Mouse (Mus musculus) adrenal gland, postnatal 10 days (tissue): ENCODE measurements around the gene Tcea3. TPM values are rescaled to one million over a fixed set of nuclear protein-coding genes. Genes with fewer than 3 reads are reported as not detected.
A peak's percentile ranks its signal among the peaks of the same experiment; 100 is the strongest.

Source experiments
- DNase-seq: peaks from one replicate; pipeline ENCODE4 v3.0.0; 2021; ENCODE audit warnings: mixed read lengths
- total RNA-seq, 2 experiments: library from RNA; stranded (reverse); gene quantifications; 2 replicates each; pipeline ENCODE4 v1.2.3; 2021

Tcea3 gene
- total RNA-seq, 2 experiments from 2014 or later, result 15.1 to 22.7 TPM

DNA sequence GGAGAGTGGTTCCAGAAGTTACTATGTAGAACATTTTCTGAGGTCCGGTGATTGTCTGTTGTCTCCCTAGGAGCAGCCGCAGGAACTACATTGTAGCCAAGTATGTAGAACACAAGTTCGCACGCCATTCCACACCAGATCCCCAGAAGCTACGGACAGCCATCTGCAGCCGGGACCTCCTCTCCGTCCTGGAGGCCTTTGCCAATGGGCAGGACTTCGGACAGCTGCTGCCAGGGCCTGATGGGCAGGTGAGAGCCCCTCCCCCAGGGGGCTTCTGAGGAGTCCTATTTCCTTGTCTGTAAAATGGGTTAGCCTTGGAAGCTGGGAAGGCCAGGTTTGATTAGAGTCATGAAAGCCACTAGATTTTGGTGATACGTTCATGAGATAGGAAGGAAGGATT lies 8.4 kb upstream of the Tcea3 start:
- DNase-seq, result no peak

DNA sequence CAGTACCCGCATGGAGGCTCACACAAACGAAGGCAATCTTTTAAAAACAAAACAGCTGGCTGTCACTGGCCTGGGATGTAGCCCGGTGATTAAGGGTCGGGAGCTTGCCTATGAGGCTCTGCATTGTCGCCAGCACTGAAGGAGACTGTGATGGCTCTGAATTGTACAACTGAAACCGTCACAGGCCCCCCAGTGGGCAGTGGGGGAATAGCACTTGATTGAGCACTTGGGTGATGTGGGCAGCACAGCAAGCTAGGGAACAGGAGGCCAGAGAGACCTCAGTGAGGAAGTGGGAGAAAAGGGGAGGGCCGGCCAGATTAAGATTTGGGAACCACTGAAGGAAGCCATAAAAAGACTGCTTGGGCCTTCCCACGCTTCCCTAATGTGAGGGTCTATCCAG lies 7.9 kb upstream of the Tcea3 start:
- peak; percentile 90 for DNase-seq

DNA sequence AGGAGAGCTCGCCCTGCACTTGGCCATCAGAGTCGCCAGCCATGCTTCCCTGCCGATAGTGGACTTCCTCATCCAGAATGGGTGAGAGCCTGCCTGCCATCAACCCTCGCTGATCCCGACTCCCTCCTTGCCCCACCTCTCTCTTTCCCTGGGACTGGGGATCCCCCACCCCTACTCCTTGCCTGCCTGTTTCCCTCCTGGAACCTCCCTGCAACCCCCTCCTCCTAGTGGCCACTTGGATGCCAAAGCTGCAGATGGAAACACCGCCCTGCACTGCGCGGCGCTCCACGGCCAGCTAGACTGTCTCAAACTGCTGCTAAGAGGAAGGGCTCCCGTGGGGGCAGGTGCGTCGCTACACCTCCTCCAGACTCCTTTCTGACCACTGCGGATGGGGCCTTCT lies 7.4 kb upstream of the Tcea3 start:
- DNase-seq, result no peak

DNA sequence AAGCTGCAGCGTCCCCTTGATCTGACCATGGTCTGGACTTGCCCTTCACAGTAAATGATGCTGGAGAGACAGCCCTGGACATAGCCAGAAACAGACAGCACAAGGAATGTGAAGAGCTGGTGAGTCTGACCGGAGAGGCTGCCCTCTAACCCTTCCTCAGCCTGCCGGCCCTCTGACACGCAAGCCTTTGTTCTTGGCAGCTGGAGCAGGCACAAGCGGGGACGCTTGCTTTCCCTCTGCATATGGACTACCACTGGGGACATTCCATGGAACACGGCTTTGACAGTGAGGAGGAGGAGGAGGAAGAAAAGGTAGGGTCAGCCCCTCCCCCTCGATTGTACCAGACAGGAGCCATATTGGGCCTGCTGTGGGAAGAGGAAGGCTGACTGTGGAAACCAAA lies 6.6 kb upstream of the Tcea3 start:
- no peak for DNase-seq

DNA sequence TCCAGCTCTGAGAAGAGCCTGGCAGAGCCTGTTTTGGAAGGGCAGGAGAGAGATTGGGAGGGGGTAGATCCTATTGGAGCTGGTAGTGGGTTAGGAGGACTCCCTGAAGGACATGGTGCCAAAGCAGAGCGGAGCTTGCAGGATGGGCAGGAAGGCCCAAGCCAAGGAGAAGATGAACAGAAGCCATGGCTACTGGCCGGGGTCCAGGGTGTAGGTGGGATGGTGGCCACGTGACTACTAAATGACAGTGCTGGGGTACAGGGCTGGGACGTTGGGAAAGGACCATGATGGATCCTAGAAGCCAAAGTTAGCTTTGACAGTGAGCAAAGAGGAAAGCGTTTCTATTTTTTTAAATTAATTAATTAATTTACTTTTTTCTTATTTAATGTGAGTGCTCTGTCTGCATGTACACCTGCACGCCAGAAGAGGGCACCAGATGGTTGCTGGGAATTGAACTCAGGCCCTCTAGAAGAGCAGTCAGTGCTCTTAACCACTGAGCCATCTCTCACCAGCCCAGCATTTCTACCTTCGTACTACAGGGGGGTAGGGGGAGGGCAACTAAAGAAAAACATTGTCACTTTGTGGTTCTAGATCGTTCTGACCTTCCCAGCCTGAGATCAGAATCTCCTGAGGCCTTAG lies 5.3 kb upstream of the Tcea3 start:
- no peak for DNase-seq

DNA sequence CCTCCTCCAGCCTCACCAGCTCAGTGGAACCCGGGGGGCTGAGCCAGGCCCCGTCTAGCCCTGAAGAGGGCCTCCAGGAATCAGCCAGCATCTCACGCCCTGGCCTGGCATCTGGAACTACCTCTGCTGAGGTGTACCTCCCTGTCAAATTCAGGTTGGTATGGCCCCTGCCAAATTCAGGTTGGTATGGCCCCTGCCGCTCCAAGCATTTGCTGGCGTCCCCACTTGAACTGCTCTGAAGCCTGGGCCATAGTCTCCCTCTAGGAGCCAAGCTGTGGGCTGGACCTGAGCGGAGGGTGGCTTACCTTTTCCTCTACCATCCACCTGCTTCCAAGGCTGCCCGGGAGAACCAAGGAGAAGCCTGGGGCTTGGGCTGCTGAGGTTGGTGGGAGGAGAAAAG lies 4.8 kb upstream of the Tcea3 start:
- DNase-seq, result no peak

DNA sequence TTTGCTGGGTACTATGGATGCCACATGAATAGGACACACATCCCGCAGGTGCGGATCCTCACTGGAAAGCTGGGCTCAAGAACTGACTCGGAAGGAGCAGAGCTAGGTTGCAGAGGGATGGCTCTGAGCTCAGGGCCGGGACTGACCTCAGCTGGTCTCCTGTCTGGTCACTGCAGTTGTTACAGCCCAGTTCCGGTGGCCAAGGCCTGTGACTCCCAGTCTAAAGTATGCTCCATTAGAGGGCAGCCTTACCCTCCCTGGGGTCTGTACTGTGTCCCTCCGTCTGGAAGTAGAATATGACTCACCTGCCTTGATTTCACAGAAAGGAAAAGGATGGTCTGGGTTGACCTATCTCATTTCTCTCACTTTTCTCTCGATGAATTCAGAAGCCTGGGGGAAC lies 3.3 kb upstream of the Tcea3 start:
- DNase-seq, result no peak

DNA sequence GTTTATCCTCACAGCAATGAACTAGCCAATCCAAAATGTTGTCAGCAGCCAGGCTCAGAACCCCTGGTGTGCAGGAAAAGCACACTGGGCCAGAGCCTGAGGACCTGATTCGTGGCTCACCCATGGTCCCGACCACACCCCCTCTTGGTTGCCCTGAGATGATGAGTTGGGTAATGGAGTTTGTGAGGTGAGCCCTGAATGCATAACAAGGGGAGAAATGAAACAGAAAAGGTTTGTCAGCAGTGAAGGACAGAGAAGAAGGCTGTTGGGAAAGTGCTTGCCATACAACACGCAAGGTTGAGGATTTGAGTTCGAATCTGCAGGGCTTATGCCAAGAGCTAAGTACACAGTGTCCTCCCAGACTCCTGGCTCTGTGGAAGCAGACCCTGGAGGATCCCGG lies 1.8 kb upstream of the Tcea3 start:
- no peak for DNase-seq

DNA sequence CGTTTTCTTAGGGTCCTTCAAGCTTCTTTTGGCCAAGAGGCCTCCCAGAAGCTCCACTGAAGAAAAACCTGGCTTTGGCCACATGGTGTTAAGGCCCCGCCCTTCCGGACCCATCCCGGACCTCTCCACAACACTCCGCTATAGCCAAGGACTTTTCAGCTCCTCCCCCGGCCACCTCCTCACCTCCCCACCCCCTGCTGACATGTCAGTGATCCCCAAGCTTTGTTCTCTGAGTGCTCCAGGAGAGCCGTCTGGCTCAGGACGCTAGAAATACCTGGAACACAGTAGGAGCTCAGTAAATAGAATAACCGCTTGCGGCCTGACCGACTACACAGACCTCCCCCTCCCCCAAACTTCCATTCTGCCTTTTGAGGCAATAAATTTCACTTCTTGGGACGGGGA lies 960 bp upstream of the Tcea3 start:
- DNase-seq, result no peak

DNA sequence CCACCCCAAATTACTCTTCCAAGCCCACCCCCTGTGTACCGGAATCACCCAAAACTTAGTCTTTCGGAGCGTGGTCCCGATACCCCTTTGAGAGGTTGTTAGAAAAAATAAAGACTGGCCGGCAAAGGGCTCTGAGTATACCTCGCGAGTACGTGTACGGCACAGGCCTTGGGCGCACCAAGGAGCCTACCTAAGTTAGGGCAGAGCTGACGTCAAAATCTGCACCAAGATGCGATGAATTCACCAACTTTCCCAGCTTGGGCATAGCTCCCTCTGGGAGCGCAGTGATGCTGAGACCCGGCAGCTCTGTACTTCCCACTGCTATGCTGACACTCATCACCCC lies 172 bp upstream of the Tcea3 start:
- no peak for DNase-seq

DNA sequence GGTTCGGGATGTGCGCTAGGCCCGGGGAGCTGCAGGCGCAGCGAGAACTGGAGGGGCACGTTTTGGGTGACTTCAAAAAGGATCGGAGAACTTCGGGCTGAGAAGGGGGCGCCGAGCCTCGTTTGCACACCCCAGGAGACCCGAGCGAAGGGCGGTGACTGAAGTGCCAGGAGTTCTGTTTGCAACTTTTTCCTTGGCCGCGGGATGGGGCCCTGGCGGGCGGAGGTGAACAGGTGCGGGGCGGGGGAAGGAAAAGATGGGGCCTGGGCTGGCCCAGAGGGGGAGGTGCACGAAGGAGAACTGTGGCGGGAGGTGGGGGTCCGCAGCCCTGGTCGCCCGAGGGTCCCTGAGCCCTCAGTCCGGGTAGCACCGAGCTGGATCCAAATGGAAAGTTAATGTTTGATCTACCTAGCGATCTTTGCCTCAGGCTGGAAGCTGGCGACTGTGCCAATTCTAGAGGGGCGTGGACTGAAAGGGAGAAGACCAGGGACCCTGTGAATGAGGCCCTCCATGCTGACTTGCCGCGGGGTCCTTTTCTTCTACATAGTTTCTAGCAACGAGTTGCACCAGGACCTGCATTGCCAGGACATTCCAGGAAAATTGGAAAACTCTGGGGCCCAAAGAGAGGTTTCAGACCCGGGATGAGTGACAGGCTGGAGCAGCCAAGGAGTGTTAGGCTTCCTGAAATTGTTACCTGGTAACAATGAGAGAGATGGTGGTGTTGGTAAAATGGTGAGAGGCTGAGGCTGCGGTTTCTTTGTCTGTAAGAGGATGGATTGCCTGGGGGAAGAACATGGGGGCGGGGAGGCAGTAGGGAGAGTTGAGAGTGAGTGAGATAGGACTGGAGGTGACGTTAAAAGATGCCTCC lies 1.2 kb downstream of the Tcea3 start:
- peak; percentile 25 for DNase-seq

DNA sequence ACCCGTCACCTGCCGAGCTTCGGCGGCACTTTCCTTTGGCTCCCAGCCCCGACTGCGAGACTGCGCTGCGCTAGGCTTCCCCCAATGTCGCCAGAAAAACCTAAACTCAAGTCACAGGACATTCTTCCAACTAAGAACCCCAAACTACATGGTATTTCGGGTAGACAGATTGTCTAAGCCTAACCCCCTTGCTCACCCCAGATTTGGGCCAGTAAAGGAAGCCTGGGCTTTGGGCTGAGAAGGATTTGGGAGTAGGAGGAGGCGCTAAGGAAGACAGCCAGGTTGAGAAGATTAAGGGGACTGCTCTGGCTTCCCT lies 1.8 kb downstream of the Tcea3 start:
- no peak for DNase-seq

DNA sequence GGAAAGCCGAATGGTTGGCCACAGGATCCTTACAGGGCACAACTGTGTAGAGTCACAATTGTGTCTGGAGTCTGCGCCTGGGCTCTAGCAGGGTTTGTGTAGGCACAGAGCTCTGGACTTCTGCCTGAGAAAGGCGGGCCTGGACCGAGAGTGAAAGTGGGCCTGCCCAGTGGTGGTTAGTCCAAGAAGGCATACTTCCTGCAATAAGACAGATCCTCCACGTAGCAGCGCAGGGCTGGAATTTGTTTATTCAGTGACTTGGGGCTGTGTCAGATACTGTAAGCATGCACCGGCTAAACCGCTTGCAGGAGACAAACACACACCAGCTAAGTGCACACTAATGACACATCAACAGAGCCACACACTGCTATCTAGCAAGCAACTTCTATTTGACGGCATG lies 2.3 kb downstream of the Tcea3 start:
- peak; percentile 63 for DNase-seq

DNA sequence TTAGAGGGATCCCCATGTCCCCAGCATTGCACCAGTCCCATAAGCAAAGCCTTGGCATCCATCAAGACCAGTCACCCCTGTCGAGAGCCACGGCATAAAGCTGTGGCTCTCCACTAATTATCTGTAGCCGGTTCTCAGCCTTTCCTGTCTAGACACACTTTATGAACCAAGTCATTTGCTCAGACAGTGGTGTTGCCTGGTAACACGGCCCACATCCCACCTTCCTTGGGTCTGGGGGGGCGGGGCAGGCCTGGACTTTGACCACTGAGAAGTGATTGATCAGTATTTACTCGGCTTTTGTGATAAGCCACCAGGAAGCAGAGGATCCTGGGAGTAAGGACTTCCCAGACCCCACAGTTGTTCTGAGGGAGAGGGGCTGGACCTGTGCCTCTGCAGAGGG lies 8.4 kb downstream of the Tcea3 start:
- no peak for DNase-seq

DNA sequence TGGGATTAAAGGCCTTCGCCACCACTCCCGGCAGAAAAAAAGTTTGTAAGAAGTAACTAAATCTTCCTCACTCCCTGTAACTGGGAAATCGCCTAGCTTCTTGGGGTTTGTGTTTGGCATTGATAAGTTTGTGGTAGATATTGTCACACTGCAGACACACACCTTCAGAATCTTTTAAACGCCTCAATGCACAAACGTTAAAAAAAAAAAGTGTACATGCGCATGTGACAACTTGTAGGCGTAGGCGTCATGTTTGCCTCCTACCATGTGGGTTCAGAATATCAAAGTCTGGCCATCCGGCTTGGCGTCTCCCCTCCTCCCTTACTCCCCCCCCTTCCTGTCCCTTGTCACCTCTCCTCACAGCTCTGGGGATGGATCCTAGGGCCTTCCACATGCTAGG lies 9.2 kb downstream of the Tcea3 start:
- no peak for DNase-seq

DNA sequence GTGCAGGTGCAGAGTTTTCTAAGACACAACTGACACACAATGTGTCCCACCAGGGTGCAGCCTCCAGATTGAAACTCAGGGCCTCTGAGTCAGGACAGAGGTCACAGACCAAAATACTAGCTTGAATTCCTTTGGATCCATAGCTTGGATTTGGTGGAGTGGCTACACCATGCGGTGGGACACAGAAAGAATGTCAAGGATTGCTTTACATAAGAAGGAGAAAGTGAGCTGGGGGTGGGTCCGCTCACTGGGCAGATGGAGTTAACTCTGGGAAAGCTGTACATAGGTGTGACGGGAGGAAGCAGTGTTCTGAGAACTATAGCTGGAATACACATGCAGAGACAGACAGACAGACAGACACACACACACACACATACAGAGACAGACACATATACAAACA lies 12.4 kb downstream of the Tcea3 start:
- no peak for DNase-seq

DNA sequence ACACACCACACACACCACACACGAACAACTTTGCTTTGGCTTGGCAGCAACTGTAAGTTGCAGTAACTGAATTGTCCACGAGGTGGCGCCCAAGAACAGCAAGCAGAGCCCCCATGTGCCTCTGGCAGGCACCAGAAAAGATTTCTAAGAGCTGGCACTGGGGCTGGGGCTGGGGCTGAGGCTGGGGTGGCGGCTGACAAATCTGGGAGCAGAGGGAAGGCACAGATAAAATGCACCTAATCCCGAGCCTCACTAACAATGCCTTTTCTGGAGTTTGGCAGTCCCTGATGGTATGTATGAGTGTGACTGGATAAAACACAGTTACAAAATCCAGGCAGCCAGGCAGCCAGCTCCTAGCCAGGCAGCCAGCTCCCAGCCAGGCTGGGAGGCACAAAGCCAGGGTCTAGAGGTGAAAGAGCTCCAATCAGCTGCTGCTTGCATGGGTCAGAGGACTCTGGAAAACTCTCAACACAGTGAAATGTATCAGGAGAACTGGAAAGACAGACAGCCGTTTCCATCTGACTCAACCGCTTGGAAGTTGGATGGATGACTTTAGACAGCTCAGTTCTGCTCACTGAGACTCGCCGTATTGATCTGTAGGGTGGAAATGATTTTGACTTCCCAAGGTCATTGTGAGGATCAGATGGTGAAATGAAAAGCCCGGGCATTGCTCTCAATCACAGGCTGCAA lies 13.1 kb downstream of the Tcea3 start:
- peak; percentile 91 for DNase-seq

DNA sequence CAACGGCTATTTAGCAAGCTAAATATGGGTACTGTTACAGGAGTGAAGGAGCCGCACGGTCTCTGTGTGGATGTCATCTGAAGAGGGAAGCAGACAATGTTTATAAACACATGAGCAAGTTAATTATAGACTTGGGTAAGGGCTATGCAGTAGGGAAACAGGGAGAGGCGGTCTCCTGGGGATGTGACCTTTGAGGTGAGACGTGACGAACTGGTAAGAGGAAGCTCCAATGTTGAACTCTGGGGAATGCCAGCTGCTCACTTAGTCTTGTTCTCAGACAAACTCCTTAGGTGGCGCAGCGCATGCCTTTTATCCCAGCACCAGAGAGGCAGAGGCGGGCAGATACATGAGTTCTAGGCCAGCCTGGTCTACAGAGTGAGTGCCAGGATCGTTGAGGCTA lies 14.4 kb downstream of the Tcea3 start:
- no peak for DNase-seq

DNA sequence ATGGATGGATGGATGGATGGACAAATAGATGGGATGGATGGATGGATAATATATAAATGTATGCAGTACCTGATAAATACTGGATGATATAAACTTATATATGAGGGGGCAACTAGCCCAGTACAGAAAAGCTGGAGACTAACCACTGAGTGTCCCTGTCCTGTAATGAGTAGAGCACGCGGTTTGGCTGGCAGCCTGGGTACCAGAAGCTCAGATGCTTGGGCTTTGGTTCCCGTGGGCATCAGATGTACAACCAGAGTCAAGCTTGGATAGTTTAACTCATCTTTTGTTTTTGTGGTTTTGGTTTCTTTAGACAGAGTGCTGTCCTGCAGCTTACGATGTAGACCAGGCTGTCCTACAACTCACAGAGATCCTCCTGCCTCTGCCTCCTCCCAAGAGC lies 16.0 kb downstream of the Tcea3 start:
- no peak for DNase-seq

DNA sequence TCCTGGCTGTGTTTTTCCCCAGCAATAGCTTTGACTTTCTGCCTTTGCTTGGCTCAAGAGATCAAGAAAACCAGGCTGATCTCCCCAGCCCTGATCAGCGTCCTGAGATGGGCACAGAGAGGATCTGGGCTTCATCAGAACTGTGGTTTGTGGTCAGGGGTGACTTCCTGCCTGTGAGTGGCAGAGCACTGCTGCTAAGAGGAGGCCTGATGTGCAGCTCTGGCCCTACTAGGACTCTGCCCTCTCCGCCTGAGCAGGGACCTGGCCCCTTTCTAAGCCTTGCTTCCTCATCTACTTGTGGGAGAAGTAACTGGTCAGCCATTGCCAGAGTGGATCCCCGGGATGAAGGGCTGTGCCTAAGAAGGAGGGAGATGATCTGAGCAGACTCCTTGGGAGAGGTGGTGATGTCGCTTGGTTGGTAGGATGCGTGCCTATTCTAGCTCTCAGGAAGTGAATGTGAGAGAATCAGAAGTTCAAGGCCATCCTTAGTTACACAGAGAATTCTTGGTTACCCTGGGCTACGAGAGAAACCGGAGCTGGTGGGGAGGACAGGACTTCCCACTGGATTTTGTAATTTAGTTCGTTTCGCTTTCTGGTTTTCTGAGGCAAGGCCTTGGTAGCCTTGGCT lies 19.3 kb downstream of the Tcea3 start:
- no peak for DNase-seq

DNA sequence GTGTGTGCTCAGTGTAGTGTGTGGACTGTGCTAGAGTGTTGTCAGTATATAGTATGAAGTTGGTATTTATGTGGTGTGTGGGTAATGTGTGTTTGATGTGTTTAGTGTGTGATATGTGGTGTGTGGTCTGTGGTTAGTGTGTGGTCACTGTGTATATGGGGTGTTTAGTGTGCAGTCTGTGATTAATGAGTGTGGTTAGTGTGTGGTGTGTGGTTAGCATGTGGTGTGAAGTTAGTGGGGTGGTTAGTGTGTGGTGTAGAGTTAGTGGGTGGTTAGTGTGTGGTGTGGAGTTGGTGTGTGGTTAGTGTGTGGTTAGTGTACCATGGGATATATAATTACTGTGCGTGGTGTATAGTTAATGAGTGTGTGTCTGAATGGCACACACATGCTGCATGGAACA lies 21.4 kb downstream of the Tcea3 start:
- DNase-seq, result no peak

DNA sequence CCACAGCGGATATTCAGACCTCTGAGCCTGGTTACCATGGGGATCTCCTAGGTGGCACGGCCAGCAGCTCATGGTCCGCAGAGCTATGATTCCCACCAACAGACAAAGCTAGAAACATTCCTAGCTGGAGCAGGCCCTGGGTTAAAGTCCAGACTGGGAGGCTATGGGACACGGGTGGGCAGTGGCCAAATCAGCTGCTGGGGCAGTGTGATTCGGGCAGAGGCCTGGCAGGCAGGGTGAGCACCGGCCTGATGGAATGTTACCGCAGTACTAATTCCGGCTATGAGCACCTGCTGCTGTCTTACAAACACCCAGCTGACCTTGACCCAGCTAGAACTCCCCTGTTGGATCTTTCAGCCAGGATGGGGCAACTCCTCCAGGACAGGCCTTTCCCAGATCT lies 23.1 kb downstream of the Tcea3 start:
- DNase-seq, result no peak

DNA sequence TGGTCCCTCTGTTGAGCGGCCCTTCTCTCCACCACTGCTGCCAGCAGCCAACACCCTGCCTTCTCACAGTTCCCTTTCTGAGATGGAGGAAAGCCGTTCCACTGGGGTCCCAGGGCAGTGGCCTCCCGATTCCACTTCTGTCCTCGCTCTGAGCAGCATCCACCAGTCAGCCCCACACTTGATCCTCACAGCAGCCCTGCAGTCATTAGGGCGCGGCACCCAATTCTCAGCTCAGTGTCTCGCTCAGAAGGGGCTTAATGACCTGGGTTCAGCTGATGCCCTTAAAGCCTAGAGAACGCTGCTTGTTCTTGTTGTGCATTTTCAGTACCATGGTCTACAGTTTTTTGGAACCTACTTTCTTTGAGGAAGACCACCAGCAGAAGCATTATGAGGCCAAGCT lies 33.6 kb downstream of the Tcea3 start:
- no peak for DNase-seq
